Mouse (Mus musculus): ENCODE results near the gene Pnkd. TPM values are rescaled to one million over a fixed set of nuclear protein-coding genes. Genes with fewer than 3 reads are reported as not detected.

The Pnkd gene
- 10 to 100 TPM; 98.6 to 99.4 TPM for total RNA-seq (2021)

DNA sequence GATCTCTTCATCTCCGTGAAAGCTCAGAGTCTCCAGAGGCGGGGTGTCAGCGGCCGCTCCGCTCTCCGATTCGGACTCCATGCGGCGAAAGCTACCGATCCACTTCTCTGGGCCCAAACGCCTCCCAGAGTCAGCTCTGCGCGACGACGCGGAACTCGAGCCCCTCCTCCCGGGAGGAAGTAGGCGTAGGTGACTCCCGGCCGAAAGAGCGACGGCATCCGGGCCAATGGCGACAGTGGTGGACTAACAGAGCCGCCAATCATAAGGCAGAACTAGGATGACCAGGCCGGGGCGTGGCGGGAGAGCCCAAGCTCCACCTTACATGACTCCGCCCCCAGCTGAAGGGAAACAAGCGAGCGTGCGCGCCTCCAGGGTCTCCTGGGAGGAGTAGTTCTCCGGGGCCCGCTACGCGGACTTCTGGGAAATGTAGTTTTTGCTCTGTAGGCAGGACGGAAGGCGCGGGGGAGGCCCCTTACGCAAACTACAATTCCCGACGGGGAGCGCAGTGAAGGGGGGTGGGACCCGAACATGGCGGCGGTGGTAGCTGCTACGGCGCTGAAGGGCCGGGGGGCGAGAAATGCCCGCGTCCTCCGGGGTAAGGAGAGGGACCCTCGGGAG lies at the start of gene Pnkd, which contains the start of gene Aamp:
Gene Pnkd, plus strand, starts transcription at position 388 of the 618 bp plus-strand sequence.
Gene Aamp, minus strand, starts transcription at position 196 of the 618 bp plus-strand sequence.
- DNase-seq, result peak; percentile 100
- intact Hi-C loops (cut with DNase I), result no loop called here

DNA sequence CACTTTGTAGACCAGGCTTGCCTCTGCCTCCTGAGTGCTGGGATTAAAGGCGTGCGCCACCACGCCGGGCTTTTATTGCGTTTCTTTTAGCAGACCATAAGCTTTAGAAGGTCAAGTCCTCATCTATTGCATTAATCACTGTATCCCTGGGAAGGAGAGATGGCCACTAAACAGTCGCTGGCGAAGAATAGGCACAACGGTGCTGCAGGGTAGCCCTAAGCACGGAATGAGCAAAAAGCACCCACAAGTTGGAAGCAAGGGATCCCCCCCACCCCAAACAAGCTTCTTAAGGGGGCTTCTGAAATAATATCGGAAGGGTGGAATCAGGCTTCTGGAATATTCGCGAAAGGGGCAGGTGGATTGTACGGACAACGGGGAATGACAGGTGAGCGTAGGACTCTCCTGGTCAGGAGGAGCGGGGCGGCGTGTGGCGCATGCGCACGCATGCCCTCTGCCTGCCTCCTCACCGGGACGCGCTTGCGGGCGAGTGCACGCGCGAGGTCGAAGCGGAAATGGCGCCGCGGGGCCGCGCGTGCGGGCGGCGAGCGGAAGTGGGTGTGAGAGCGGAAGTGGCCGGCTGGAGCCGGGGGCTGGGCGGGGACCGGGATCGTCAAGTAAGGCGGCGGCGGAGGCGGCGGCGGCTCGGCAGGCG lies 48.7 kb upstream of the Pnkd start, which contains the start of gene Arpc2:
Gene Arpc2, plus strand, starts transcription at position 147 of the 652 bp plus-strand sequence.
- DNase-seq, result peak; percentile 97
- intact Hi-C loops (cut with DNase I), result no loop called here

DNA sequence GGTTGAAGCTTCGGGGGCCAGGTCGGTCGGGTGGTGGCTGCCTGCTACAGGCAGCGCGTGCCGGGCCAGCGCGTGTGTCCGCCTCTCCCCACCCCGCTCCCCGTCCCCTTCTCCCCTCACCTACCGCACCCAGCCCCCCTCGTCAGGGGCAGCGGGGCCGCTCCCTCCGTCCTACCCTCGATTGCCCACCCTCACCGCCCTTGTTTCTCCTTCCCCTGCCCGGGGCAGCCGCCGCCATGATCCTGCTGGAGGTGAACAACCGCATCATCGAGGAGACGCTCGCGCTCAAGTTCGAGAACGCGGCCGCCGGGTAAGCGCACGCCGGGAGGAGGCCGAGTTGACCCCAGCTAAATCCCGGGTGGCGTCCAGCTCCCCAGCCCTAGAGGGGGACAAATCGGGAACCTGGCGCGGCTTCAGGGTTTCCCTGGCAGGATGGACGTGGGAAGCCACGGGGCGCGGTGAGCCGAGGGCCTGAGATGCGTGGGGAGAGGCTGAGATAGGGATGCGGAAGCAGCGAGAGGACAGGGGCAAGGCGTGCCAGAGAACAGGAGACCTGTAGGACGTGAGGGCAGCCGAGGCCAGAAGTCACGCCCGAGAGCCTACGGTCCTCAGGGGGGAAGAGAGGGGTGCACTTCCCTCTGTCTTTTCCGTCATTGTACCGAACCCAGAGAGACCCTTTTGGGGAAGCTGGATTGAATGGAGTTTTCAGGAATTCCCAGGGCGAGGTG lies 48.0 kb upstream of the Pnkd start:
- intact Hi-C loops (cut with DNase I), result no loop called here
- no peak for DNase-seq

DNA sequence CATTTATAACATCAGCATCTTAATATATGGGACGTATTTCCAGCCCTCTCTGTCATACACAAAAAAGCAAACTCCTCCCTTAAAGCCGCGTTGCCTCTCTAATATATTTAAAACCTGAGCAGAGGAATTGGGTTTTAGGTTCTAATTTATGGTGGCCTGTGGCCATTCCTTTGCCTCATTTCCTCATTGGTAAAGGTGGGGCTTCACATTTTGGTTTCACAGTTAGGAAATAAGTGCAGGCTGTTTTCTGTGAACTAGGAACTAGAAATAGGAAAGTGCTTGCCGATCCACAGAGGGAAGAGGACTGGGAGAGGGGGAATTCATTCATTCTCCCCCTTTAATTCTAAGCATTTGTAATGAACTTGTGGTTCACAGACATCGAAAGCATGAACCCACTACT lies 47.1 kb upstream of the Pnkd start:
- intact Hi-C loops (cut with DNase I), result no loop called here

DNA sequence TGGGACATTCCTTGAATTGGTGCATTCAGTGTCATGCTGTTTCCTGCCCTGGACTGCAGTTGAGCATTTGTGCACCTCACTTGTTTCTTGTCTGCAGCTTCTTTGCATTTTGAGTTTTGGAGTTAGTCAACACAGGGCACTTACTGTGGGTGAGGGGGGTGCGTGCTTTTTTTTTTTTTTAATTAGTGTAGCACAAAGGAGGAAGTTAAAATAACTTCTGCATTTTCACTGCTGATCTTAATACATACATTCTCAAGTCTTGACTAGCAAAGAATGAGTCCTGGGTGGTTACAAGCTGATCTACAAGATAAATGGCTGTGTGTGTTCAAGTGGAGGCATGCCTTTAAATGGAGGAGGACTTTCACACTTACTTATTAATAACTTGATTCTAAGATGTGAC lies 46.6 kb upstream of the Pnkd start:
- intact Hi-C loops (cut with DNase I), result no loop called here
- no peak for DNase-seq

More for the DNA sequence above, 47.1 kb upstream of the Pnkd start:
- DNase-seq, result no peak

DNA sequence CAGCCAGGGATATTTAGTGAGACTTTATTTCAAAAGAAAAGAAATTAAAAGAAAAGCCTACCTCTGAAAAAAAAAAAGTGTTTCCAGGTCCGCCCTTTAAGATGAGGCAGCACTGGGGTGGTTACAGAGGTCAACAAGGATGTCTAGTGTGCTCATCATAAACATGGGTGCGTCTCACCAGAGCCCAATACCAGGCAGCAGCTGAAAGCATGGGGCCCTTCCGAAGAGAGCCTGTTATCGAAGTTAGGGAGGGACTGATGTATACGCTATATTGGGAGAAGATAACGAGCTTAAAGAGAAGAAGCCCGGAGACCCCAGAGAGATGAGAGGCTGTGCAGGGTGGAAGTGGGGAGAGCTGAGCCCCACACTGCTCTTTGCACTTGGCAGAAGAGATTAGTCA lies 45.6 kb upstream of the Pnkd start:
- intact Hi-C loops (cut with DNase I), result no loop called here
- no peak for DNase-seq

DNA sequence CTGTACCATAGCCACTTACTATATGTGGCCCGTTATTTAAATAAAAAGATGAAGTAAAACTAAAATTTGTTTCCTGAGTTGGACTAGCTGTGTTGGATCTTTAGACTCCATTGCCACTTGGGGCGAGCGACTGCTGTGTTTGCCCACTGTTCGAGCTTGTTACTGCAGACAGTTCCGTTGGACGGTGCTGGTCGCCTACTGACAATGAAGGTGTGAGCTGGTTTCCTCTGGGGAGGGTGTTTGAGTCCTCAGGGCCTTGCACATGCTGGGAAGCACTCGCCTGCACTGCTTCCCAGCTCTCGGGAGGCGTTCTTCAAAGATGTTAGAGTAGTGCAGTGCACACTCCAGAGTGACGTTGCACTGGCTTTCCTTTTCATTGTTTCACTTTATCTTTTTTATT lies 45.1 kb upstream of the Pnkd start:
- DNase-seq, result no peak

DNA sequence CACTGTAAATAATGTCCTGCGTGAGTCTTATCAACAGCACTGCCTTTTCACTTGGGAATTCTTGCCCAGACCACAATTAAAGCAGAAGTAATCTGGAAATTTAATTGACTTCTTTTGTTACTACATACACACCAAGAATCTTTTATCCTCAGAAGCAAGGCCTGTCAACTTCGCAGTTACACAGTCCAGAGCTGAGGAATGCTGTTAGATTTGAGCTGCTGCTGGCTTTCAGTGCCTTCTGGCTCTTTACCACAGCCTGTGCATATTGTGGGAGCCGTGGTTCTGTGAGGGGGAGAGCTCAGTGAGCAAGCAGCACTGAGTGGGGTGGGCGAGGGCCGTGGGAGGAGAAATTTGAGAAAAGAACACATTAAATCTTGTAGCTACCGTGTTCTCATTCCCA lies 44.4 kb upstream of the Pnkd start:
- intact Hi-C loops (cut with DNase I), result no loop called here
- DNase-seq, result no peak

More for the DNA sequence above, 45.1 kb upstream of the Pnkd start:
- intact Hi-C loops (cut with DNase I), result no loop called here

DNA sequence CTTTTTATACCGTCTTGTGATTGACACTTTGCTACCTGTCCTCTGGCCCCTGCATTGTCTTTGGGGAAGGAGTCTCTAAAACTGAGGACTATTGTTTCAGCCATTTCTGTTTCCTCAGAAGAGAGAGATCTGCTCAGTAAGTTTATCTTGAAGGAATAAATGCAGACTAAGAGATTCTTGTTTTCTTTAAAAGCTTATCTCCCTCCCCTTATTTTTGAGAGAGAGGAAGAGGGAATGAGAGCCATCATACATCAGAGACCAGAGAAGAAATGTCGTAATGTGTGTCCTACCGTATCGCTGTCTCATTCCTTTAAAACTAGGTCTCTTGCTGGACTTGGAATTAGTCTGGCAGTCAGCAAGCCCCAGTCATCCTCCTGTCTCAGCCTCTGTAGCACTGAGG lies 43.9 kb upstream of the Pnkd start:
- intact Hi-C loops (cut with DNase I), result no loop called here
- DNase-seq, result no peak

DNA sequence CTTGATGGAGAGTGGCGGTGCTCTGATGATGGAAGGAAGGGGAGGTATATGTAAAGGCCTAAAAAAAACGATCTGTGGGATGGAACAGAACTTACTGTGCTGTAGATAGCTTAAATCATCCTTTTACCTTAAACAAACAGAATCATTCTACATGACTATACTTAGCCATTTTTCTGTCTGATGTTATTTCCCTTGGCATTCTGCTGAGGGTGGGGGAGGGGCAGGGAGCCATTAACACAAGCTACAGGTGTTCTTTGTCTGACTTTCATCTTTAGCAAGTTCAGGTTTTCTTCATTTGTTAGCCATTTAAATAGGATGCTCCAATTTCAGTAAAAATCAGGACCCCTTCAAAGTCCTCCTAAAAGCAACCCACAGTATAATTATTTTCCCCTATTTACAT lies 39.2 kb upstream of the Pnkd start:
- intact Hi-C loops (cut with DNase I), result no loop called here
- no peak for DNase-seq

DNA sequence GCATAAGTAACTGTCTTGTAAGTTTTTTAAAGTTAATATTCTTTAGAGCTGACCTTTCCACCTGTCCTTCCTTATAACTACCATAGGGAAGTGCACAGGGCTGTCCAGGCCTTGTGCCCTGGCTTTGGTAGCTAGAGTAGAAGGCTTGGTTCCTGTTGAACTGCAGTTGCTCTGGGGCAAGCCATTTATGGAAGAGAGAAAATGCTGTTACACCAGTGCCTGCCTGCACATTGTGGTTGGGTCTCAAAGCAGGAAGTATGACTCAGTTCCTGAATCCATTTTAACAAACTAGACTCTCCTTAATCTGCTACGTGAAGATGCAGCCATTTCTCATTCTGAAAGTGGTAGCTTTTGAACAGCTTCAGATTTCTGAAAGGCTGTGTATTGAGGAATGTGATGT lies 35.9 kb upstream of the Pnkd start:
- no peak for DNase-seq
- intact Hi-C loops (cut with DNase I), result no loop called here

DNA sequence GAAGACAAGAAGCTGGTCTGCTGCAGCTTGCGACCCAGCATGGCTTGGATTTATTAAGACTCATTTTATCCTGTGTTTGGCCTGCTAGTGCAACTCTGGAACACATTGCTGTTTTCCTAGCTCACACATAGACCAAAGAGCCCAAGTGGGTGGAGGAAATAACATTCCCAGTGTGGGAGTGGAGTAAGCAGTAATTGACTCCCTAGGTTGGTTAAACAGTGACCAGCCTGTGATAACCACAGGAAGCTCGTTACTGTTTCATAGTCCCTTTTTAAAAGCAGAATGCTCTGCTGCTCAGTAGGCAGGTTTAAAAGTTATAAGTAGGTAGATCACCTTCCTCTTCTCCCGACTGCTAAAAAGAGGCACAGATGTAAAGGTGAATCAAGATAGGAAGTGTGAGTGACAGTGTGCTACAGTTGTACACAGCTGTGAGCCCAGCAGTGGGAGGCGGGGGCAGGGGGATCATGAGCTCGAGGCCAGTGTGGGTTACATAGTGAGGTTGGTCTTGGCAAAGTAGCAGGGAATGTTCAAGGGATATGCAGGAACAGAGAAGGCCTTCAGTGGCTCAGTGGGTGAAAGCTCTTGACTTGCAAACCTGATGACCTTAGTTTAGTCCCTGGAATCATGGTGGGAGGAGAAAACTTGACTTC lies 35.3 kb upstream of the Pnkd start:
- DNase-seq, result no peak
- intact Hi-C loops (cut with DNase I), result no loop called here

DNA sequence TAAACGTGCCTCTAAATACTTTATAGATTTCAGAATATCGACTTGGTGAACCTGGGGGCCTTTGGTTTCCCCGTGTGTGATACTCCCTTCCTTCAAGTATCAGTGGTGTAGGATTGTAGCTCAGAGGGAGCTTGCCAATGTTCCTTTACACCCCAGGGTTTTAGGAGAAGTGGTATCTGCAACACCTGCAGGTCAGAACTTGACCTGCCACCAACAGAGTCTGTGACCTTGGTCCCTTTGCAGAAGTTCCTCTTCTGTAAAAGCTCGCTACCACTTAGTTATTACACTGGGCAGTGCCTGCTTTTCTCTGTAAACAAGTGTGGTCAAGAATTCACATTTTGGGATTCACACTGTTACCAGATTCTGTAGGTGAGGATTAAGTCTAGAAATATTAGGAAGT lies 34.6 kb upstream of the Pnkd start:
- intact Hi-C loops (cut with DNase I), result loop anchor here (10.0 kb wide), 1 partner anchor 45 kb away; no protein-coding TSS in a partner anchor
- no peak for DNase-seq

DNA sequence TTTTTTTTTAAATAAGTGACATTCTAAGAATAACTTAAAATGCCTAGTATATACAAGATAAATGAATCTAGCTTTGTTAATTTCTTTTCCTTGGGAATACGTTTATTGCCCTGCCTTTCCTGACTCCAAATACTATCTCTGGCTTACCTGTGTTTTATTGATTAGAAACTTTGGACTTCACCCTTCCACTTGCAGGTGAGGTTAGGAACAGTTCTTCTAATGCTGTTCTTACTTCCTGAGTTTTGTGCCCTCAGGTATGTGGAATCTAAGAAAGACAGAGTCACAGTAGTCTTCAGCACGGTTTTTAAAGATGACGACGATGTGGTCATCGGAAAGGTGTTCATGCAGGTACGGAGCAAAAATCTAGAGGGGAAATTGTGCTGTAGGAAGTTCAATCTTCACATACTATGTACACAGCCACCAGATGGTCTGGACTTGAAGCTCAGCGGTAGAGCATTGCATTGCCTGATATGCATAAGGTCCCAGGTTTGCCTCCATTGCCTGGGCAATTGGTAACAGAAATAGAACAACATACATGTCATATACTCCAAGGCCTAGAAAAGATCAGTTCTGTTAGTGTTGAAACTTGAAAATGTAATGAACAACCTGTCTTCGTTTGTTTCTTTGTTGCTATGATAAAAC lies 28.9 kb upstream of the Pnkd start:
- intact Hi-C loops (cut with DNase I), result loop anchor here (10.0 kb wide), 1 partner anchor 51 kb away; no protein-coding TSS in a partner anchor
- DNase-seq, result no peak

DNA sequence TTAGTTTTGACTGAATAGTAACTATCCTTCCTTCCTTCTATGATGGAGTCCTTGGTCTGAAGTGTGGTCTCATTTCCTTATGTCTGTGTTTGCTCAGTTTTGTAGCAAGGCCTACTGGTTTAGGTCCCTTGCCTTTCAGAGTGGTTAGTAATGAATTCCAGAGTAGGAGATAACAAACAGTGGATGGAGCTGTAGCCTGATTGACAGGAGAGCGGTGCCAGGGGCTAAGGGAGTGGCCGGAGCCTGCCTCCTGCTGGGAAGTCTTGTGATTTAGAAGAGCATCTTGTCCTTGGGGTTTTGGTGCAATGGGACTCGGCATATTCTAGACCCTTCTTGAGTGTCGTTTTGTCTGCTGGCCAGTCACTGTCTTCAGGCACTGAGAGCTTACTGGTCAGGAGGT lies 27.9 kb upstream of the Pnkd start:
- DNase-seq, result no peak
- intact Hi-C loops (cut with DNase I), result loop anchor here (10.0 kb wide), 1 partner anchor 52 kb away; no protein-coding TSS in a partner anchor

DNA sequence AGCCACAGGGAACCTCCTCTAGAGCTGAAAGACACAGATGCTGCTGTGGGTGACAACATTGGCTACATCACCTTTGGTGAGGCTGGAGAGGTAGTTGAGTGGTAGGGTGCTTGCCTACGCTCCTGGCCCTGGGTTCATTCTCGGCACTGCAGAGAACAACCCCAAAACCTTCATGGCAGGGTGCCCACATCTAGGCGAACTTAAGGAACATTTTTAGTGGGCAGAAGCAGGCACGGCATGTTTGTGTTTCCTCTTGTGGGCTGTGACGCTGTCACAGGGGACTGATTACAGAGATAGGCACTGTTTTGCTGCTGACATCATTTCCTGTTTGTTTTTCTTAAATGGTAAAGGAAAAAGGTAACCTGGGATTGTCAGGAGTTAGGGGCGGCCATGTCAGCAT lies 22.2 kb upstream of the Pnkd start:
- no peak for DNase-seq
- intact Hi-C loops (cut with DNase I), result no loop called here

DNA sequence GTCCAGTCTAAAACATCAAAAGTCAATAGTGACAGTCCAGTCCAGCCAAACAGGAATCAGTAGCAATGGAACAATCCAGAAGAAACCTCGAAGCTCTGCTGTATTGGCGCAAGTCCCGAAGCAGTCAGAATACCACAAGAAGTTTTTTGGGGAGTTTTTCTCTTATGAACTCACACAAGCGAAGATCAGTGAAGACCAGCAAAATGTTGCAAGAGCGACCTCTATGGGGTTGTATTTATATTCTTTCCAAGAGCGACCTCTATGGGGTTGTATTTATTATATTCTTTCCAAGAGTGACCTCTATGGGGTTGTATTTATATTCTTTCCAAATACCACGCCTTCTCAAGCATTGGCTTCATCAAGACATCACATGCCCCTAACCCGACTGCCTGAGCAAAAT lies 16.0 kb upstream of the Pnkd start:
- intact Hi-C loops (cut with DNase I), result no loop called here
- no peak for DNase-seq

DNA sequence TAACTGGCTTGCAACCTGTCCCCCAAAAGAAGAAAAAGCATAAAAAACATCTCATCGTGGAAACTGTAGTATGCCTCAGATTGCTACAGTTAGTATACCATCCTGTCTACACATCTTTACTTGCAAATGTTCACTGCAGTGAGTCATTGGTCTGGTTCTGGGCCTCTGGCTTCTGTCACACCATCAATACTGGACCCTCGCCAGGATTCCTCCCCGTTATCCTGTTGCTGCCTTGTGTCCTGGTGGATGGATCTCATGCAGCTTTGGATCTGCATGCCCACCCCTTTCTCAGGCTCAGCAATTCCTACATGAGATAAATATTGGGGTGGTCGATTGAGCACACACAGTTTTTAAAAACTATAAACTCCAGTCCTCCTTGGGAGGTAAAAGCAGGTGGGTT lies 13.1 kb upstream of the Pnkd start:
- no peak for DNase-seq
- intact Hi-C loops (cut with DNase I), result no loop called here

DNA sequence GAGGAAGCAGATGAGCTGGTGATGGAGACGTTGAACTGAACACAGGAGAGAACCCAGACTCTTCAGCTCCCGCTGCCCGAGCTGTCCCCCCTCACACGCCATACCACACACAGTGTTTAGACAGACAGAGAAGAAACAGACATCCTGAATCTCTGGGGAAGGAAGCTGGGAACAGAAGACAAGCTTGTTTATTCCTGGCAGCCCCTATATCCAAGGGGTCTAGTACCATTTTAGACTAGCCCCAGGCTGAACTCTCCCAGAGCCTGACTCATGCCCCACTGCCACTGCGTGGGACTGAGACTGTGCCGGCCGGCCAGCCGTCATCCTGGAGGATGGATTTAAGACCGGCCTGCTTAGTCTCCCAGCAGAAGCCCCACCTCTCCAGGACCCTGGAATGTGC lies 9.7 kb upstream of the Pnkd start:
- DNase-seq, result no peak

DNA sequence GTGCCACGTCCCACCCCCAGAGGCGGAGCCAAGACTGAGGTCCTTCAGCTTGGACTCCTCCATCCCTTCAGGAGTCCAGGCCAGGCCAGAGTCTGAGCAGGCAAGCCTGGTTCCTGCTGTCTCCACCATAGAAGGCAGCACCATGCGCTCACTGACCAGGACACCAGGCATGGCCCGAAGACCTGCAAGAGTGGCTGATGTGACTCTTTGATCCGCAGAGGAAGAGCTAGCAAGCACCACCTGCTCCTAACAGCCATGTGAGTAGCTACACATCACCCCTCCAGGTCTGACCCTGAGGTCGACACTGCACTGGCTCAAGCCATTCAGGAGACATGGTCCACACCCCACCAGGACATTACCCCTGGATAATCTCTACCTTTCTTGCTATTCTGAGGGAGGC lies 7.7 kb upstream of the Pnkd start:
- DNase-seq, result no peak
- intact Hi-C loops (cut with DNase I), result no loop called here

More for the DNA sequence above, 9.7 kb upstream of the Pnkd start:
- intact Hi-C loops (cut with DNase I), result no loop called here

All from left cerebral cortex, postnatal 4 days (tissue).